Mouse (Mus musculus) neural tube, postnatal 0 days (tissue): ENCODE data around the gene Tiprl. TPM values are rescaled to one million over a fixed set of nuclear protein-coding genes. Genes with fewer than 3 reads are reported as not detected.

Experiments used
- polyA plus RNA-seq: library from polyadenylated mRNA; unstranded; fragments of >200 nt; fragmentation: Nextera tagmentation; extraction: Ambion mirVana; gene quantifications from 2 replicates; pipeline ENCODE4 v1.2.1, GENCODE M21; 2015

Gene Tiprl
- 111 and 112 TPM in 2 replicates for polyA plus RNA-seq

GRCm38 (mm10) chr1:165236321-165237298 lies at the start of gene Tiprl:
TSS of gene Tiprl (minus strand) at chr1:165236996.

GRCm38 (mm10) chr1:165193880-165194661 lies 42.7 kb downstream of the Tiprl start, which contains the start of gene Sft2d2:
TSS of gene Sft2d2 (minus strand) at chr1:165194438.

Other genes with a start within 250 kb of the Tiprl start
- not detected in 2 replicates for gene Tbx19, start 76.2 kb downstream of the Tiprl start, polyA plus RNA-seq
- gene Sft2d2, start 42.6 kb downstream of the Tiprl start, polyA plus RNA-seq = 5.6 and 6.9 TPM in 2 replicates
- gene Gpr161, start 58.8 kb upstream of the Tiprl start, polyA plus RNA-seq = 1.9 and 2.5 TPM in 2 replicates
- gene Dcaf6, start 223.5 kb upstream of the Tiprl start, polyA plus RNA-seq = 20.4 and 21.9 TPM in 2 replicates
- gene Mpc2, start 223.6 kb upstream of the Tiprl start, polyA plus RNA-seq = 303 and 327 TPM in 2 replicates
- gene Adcy10, start 248.2 kb upstream of the Tiprl start, polyA plus RNA-seq = 0.17 and 0.23 TPM in 2 replicates